Mouse (Mus musculus) neural tube, embryonic 11.5 days (tissue): ENCODE data around the gene Rpn1. TPM values are rescaled to one million over a fixed set of nuclear protein-coding genes. Genes with fewer than 3 reads are reported as not detected.

Source experiments
- ATAC-seq: fragments of 200-750 bp; cut with Nextera tagmentation; 2 replicates; pipeline ENCODE4 v1.8.0; 2017; ENCODE audit warnings: moderate number of reproducible peaks, mild to moderate bottlenecking, moderate TSS enrichment, moderate library complexity; ENCODE audit not compliant: insufficient read depth, low FRiP score, low TSS enrichment
- DNase-seq: peaks from one replicate; pipeline ENCODE4 v3.0.0-alpha.2; 2015; ENCODE audit warnings: low spot score
- H3K27ac ChIP-seq: fragments of 300-500 bp; sonication (generic); 2 replicates; pipeline ENCODE4 v1.5.1; 2014; ENCODE audit warnings: low read depth, mild to moderate bottlenecking, low read length
- H3K27me3 ChIP-seq: fragments of 300-500 bp; sonication (generic); 2 replicates; pipeline ENCODE4 v1.6.1; 2014; ENCODE audit warnings: mild to moderate bottlenecking, low read length, mixed read lengths; ENCODE audit not compliant: control insufficient read depth, insufficient read depth
- H3K36me3 ChIP-seq: fragments of 300-500 bp; sonication (generic); 2 replicates; pipeline ENCODE4 v1.6.1; 2014; ENCODE audit warnings: mild to moderate bottlenecking, low read length, moderate library complexity, mixed read lengths; ENCODE audit not compliant: control insufficient read depth, insufficient read depth
- H3K4me1 ChIP-seq: fragments of 300-500 bp; sonication (generic); 2 replicates; pipeline ENCODE4 v1.6.1; 2014; ENCODE audit warnings: low read length, mixed read lengths; ENCODE audit not compliant: control insufficient read depth, insufficient read depth
- H3K4me2 ChIP-seq: fragments of 300-500 bp; sonication (generic); 2 replicates; pipeline ENCODE4 v1.6.1; 2014; ENCODE audit warnings: low read depth, mild to moderate bottlenecking, moderate library complexity
- H3K4me3 ChIP-seq: fragments of 300-500 bp; sonication (generic); 2 replicates; pipeline ENCODE4 v1.5.1; 2014; ENCODE audit warnings: low read depth, low read length
- H3K9ac ChIP-seq: fragments of 300-500 bp; sonication (generic); 2 replicates; pipeline ENCODE4 v1.6.1; 2014; ENCODE audit warnings: mild to moderate bottlenecking, low read length
- H3K9me3 ChIP-seq: fragments of 300-500 bp; sonication (generic); 2 replicates; pipeline ENCODE4 v1.6.1; 2016; ENCODE audit warnings: low read length; ENCODE audit not compliant: control insufficient read depth
- WGBS: fragments of 180-500 bp; shearing (Covaris S2); extraction: QIAGEN DNeasy Blood & Tissue Kit; methylation state at CpG from one replicate; pipeline ENCODE4 v1.1.7; 2014; 5-methylcytosine and 5-hydroxymethylcytosine counted together
- polyA plus RNA-seq: library from polyadenylated mRNA; unstranded; fragments of >200 nt; fragmentation: Nextera tagmentation; extraction: Ambion mirVana; gene quantifications from 2 replicates; pipeline ENCODE4 v1.2.1, GENCODE M21; 2014

The Rpn1 gene
- polyA plus RNA-seq, 1 experiment from 2014 or later: 345 TPM

DNA sequence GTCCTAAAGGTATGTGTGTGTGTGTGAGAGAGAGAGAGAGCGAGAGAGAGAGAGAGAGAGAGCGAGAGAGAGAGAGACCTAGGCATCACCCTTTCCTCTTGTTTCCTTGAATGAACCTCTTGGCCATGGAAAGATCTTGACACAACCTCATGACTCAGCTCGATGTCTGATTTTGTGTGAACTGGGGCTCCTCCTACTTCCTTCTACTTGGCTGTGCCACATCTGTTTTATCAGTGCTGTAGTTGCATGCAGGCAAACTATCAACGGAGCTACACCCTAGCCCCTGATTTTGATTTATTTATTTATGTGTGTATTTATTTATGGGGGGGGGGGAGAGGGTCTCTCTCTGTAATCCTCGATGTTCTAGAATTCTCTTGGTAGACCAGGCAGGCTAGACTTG lies 36.4 kb upstream of the Rpn1 start:
- Histone ChIP-seq H3K9me3 (no peaks in the 10 kb centered on the region), H3K4me3 (no peak overlapping the region), H3K36me3 (no peaks in the 10 kb centered on the region), H3K27me3 (no peaks in the 10 kb centered on the region), H3K9ac (no peak overlapping the region), H3K4me2 (no peak overlapping the region), H3K27ac (no peak overlapping the region), H3K4me1 (peaks cover 4% of the 10 kb centered on the region; the same call in 1 of the 2 replicates)
- DNase-seq (no peak), ATAC-seq (no peak)
- 86% methylated on average over 5 of the region's 5 CpGs for WGBS

DNA sequence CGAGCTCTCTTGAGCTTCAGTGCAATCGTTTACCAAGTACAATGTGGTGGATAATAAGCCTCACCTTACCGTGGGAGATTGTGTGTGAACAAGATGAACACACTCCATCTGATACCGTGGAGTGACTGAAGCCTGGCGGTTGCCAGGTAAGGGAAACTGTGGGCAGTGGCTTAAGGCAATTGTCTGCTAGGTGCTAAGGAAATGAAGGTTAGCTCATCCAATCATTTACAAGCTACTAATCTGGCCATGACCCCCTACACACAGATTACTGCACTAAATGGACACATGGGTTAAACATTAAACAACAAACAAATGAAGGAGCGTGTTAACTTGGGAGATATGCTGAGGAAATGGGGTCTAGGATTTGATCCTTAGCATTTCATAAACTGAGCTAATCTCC lies 35.3 kb upstream of the Rpn1 start:
- Histone ChIP-seq H3K4me3 (no peak overlapping the region), H3K4me1 (peaks cover 2% of the 10 kb centered on the region; the same call in 1 of the 2 replicates), H3K9me3 (no peaks in the 10 kb centered on the region), H3K9ac (no peak overlapping the region), H3K27ac (no peak overlapping the region), H3K36me3 (no peaks in the 10 kb centered on the region), H3K27me3 (no peaks in the 10 kb centered on the region), H3K4me2 (no peak overlapping the region)
- no peak for ATAC-seq
- 78% methylated on average over 6 of the region's 6 CpGs for WGBS
- DNase-seq: no peak

DNA sequence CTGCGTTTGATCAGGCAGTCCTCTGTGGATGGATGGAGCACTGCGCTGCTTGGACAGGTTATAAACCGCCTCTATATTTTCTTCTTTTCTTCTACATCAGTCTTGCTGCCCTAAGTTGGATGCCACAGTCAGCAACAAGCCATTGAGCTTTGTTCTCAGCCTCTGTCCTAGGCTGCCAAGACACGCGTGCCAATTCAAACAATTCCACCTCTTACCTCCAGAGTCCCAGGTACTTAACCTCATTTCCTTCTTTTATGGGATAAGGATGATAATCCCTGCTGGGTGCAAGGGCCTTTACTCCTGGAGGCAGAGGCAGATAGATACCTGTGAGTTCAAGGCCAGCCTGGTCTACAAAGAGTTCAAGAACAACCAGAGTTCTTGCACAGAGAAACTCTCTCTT lies 33.1 kb upstream of the Rpn1 start:
- Histone ChIP-seq H3K36me3 (no peaks in the 10 kb centered on the region), H3K9me3 (no peaks in the 10 kb centered on the region), H3K4me2 (no peak overlapping the region), H3K9ac (no peak overlapping the region), H3K27me3 (no peaks in the 10 kb centered on the region), H3K4me3 (no peak overlapping the region), H3K4me1 (no peaks in the 10 kb centered on the region), H3K27ac (no peak overlapping the region)
- DNase-seq: no peak
- ATAC-seq: no peak
- WGBS: 93% methylated on average over 5 of the region's 5 CpGs

DNA sequence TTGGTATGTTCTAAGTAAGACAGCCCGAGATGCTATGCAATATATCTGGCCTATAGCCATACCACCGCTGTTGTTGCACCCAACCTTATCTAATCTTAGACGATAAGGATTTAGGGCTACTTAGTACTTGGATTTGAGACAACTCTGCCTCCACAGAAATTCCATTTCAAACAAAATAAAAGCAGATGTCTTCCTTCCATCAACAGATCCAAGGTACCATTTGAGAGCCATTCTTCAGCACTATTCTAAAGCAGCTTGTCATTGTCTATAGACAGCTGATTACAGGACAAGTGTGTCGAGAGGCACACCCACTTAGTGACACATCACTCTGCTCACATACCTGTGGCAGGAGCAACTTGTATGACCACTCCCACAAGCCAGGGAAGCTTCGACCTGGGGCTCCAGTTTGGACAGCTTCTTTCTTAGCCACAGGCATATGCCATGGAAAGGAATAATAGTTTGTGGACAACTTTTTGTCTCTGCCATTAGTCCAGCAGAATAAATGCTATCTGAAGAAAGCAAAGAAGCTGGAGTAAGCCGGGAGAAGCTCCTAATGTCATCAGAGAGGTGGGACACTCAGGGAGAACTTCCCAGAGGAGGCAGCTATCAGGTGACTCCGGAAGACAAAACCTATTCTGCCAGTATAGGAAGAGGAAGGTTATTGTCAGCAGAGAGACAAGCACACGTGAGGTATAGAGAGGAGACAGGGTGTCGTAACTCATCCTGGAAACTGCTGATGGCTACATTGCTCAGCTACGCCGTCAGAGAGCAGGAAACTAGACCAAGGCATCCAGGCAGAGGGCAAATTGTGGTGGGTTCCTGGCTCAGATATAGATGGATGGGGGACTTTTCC lies 30.8 kb upstream of the Rpn1 start:
- H3K36me3 ChIP-seq: no peaks in the 10 kb centered on the region
- H3K4me2 ChIP-seq: no peak overlapping the region
- H3K27ac ChIP-seq: no peak overlapping the region
- DNase-seq (no peak), ATAC-seq (no peak)
- no peak overlapping the region for H3K4me3 ChIP-seq
- no peaks in the 10 kb centered on the region for H3K4me1 ChIP-seq
- H3K9ac ChIP-seq: no peak overlapping the region
- no peaks in the 10 kb centered on the region for H3K9me3 ChIP-seq
- WGBS: 69% methylated on average over 11 of the region's 11 CpGs
- no peaks in the 10 kb centered on the region for H3K27me3 ChIP-seq

DNA sequence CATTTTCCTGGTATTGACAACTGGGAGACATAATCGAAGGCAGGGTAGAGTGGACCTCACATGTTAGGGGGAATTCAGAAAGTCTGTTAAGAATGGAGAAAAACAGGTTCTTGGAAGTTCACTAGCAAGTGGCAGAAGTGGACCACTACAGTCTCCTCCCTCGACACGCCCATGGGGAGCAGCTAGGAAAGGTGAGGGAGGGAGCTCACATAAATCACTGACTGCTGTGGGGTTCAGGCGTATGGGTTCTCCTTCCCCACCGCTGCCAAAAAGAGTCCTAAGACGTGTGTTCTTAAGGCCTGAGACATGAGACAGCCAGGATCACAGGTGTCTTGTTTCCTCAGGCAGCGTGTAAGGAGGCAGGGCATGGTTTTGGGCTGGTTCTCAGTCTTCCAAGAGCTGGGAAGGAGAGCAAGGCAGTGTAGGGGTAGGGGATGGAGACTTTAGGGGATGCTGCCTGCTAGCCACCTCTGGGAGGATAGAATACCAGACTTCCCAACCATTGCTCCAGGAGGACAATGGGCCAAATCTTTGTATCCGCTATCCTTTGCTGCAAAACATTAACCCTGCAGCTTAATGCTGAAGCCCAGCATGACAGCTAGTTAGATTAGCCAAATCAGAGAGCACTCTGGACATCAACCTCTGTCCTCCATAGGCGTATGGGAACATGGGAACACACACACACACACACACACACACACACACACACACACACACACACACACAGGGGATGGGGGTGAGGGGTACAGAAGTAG lies 30.0 kb upstream of the Rpn1 start:
- H3K27me3 ChIP-seq: no peaks in the 10 kb centered on the region
- no peak for DNase-seq
- no peak overlapping the region for H3K4me3 ChIP-seq
- 63% methylated on average over 9 of the region's 9 CpGs for WGBS
- no peaks in the 10 kb centered on the region for H3K9me3 ChIP-seq
- H3K9ac ChIP-seq: no peak overlapping the region
- H3K27ac ChIP-seq: no peak overlapping the region
- no peak for ATAC-seq
- no peak overlapping the region for H3K4me2 ChIP-seq
- H3K4me1 ChIP-seq: no peaks in the 10 kb centered on the region
- no peaks in the 10 kb centered on the region for H3K36me3 ChIP-seq

DNA sequence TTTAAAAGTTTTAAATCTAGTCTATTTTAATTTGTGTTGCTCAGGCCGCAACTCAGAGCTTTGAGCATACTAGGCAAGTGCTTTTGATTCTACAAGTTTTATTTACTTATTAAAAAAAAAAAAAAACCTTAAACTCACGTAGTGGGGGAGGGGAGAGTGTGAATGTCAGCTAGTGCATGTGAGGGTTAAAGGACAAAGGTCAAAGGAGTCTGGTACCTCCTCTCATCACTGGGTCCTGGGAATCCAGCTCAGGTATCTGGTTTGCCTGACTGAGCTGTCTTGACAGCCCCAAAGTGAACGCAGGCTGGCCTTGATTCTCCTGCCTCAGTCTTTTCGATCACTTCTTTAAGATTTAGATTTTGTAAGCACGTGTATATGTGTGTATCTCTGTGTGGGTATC lies 28.6 kb upstream of the Rpn1 start:
- ATAC-seq: no peak
- H3K4me2 ChIP-seq: no peak overlapping the region

DNA sequence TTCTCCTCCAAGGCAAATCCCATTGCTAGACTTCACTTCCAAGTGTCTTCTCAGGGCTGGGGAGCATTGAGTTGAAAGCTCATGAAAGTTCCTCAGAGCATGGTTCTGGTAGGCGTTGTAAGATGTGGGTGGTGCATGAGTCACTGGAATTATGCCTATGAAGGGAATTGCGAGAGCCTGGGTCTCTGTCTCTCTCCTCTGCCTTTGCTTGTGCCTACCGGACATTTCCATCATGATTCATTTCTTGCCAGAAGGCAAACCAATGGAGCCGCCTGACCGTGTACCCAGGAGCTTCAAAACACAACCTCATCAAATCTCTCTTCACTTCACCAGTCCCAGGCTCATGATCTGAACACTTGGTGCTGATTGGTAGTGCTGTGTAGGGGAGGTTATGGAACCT lies 27.4 kb upstream of the Rpn1 start:
- no peak overlapping the region for H3K27ac ChIP-seq
- no peak overlapping the region for H3K4me3 ChIP-seq
- H3K9me3 ChIP-seq: no peaks in the 10 kb centered on the region
- no peaks in the 10 kb centered on the region for H3K27me3 ChIP-seq
- no peak for DNase-seq
- no peak overlapping the region for H3K4me2 ChIP-seq
- ATAC-seq: no peak
- no peaks in the 10 kb centered on the region for H3K36me3 ChIP-seq
- 82% methylated on average over 5 of the region's 5 CpGs for WGBS
- no peak overlapping the region for H3K9ac ChIP-seq
- no peaks in the 10 kb centered on the region for H3K4me1 ChIP-seq

More for the DNA sequence above, 28.6 kb upstream of the Rpn1 start:
- H3K27me3 ChIP-seq: no peaks in the 10 kb centered on the region
- H3K9ac ChIP-seq: no peak overlapping the region
- H3K9me3 ChIP-seq: no peaks in the 10 kb centered on the region
- no peak overlapping the region for H3K4me3 ChIP-seq
- no peaks in the 10 kb centered on the region for H3K36me3 ChIP-seq
- H3K27ac ChIP-seq: no peak overlapping the region
- no peaks in the 10 kb centered on the region for H3K4me1 ChIP-seq
- DNase-seq: no peak
- 77% methylated on average over 5 of the region's 5 CpGs for WGBS

DNA sequence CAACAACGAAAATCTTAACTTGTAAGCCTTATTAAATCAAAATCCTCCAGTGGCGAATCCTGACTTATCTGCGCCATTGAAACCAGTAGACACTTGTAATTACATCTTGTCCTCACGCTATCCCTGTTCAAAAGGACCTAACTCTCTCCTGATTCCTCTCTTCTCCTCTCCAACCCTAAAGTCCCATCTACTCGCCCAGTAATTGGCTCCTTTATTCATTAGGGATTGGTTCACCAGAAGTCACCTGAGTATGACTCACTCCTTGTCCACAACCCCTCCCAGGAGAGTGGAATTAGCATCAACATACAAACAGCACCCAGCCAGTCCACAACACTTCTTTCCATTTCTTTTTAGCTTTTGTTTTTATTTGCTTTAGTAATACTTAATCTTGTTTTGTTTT lies 24.4 kb upstream of the Rpn1 start:
- H3K27ac ChIP-seq: no peak overlapping the region
- H3K4me1 ChIP-seq: no peaks in the 10 kb centered on the region
- ATAC-seq (no peak), DNase-seq (no peak)
- no peaks in the 10 kb centered on the region for H3K27me3 ChIP-seq
- 84% methylated on average over 5 of the region's 5 CpGs for WGBS
- no peaks in the 10 kb centered on the region for H3K36me3 ChIP-seq
- H3K9ac ChIP-seq: no peak overlapping the region
- no peak overlapping the region for H3K4me2 ChIP-seq
- H3K4me3 ChIP-seq: no peak overlapping the region
- no peaks in the 10 kb centered on the region for H3K9me3 ChIP-seq

DNA sequence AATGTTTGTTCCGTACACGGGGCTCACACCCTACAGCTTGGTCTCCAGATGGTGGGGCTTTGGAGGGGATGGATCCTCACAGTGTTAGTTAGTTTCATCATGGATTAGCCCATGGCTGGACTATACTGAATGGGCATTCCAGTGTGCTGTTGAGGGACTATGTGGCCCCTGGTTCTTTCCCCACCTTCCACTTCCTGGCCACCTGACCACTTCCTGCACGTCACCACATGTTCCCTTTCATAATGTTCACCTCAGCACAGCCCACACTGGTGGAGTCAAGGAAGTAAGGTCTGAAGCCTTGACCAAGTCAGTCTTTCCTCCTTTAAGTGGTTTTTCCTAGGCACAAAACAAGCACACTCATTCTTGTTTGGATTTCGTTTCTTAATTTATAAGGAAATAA lies 23.7 kb upstream of the Rpn1 start:
- H3K9ac ChIP-seq: no peak overlapping the region
- no peak overlapping the region for H3K4me3 ChIP-seq
- H3K9me3 ChIP-seq: no peaks in the 10 kb centered on the region
- 89% methylated on average over 4 of the region's 4 CpGs for WGBS
- DNase-seq (no peak), ATAC-seq (no peak)
- H3K27ac ChIP-seq: no peak overlapping the region
- H3K4me1 ChIP-seq: no peaks in the 10 kb centered on the region
- no peaks in the 10 kb centered on the region for H3K27me3 ChIP-seq
- H3K4me2 ChIP-seq: no peak overlapping the region
- no peaks in the 10 kb centered on the region for H3K36me3 ChIP-seq
